Mouse (Mus musculus) naive thymus-derived CD4-positive, alpha-beta T cell, adult 2 months (primary cell): ENCODE results near the gene Mia2.
"Not testable (repeated sequence)": the region's sequence is repeated elsewhere in the genome, so short reads cannot be mapped to it uniquely, and the experiment has no call there.

Source experiments
- DNase-seq: peaks from one replicate; pipeline ENCODE4 v3.0.0-alpha.2; 2011; ENCODE audit warnings: low read depth

Gene Mia2

GRCm38 (mm10) chr12:59095104-59096025, at the start of gene Mia2:
Mia2 (plus strand) TSS chr12:59095799.
- no peak for DNase-seq

GRCm38 (mm10) chr12:59052470-59052869, 43.1 kb upstream of the Mia2 start:
- no peak for DNase-seq

GRCm38 (mm10) chr12:59053166-59053565, 42.4 kb upstream of the Mia2 start:
- DNase-seq, result no peak

GRCm38 (mm10) chr12:59053976-59054375, 41.6 kb upstream of the Mia2 start:
- DNase-seq, result no peak

- peak; percentile 36 for DNase-seq
Observed at GRCm38 (mm10) chr12:59055196-59055850, 40.3 kb upstream of the Mia2 start.

- no peak for DNase-seq
Observed at GRCm38 (mm10) chr12:59056222-59056621, 39.4 kb upstream of the Mia2 start.

GRCm38 (mm10) chr12:59058242-59058641, 37.4 kb upstream of the Mia2 start:
- not testable (repeated sequence) for DNase-seq

- no peak for DNase-seq
Observed at GRCm38 (mm10) chr12:59060322-59060721, 35.3 kb upstream of the Mia2 start.

- peak; percentile 77 for DNase-seq
Observed at GRCm38 (mm10) chr12:59060993-59061595, 34.5 kb upstream of the Mia2 start, which contains the start of gene Trappc6b. Trappc6b (minus strand) TSS chr12:59061472.

- no peak for DNase-seq
Observed at GRCm38 (mm10) chr12:59064837-59065236, 30.8 kb upstream of the Mia2 start.

- no peak for DNase-seq
Observed at GRCm38 (mm10) chr12:59065776-59066175, 29.8 kb upstream of the Mia2 start.

- peak; percentile 97 for DNase-seq
Observed at GRCm38 (mm10) chr12:59066448-59067077, 29.0 kb upstream of the Mia2 start, which contains the start of gene Pnn. Pnn (plus strand) TSS chr12:59066884.

- DNase-seq, result no peak
Observed at GRCm38 (mm10) chr12:59067095-59067494, 28.5 kb upstream of the Mia2 start.

GRCm38 (mm10) chr12:59068791-59069190, 26.8 kb upstream of the Mia2 start:
- no peak for DNase-seq

GRCm38 (mm10) chr12:59072286-59072685, 23.3 kb upstream of the Mia2 start:
- no peak for DNase-seq

- DNase-seq, result no peak
Observed at GRCm38 (mm10) chr12:59074052-59074451, 21.5 kb upstream of the Mia2 start.

GRCm38 (mm10) chr12:59076996-59077395, 18.6 kb upstream of the Mia2 start:
- DNase-seq, result no peak

- DNase-seq, result no peak
Observed at GRCm38 (mm10) chr12:59077883-59078282, 17.7 kb upstream of the Mia2 start.

GRCm38 (mm10) chr12:59080461-59080860, 15.1 kb upstream of the Mia2 start:
- DNase-seq, result no peak

GRCm38 (mm10) chr12:59084446-59084845, 11.2 kb upstream of the Mia2 start:
- no peak for DNase-seq

- no peak for DNase-seq
Observed at GRCm38 (mm10) chr12:59086171-59086570, 9.4 kb upstream of the Mia2 start.

- no peak for DNase-seq
Observed at GRCm38 (mm10) chr12:59093543-59093942, 2.1 kb upstream of the Mia2 start.
